Mouse (Mus musculus) ES-Bruce4 (cell line): ENCODE measurements at regions not wholly inside any gene's neighbourhood (a gene's known extent, or its start where the extent isn't known, plus 50 kb on each side); places are given as distances from the start of the nearest gene placed in this dataset.
"Not testable (repeated sequence)": the region's sequence is repeated elsewhere in the genome, so short reads cannot be mapped to it uniquely, and the experiment has no call there.

Experiments used
- H3K27ac ChIP-seq: 2 replicates; pipeline ENCODE4 v1.5.1; 2012; ENCODE audit warnings: low read length, inconsistent platforms; ENCODE audit not compliant: insufficient read depth
- H3K27me3 ChIP-seq: 2 replicates; pipeline ENCODE4 v1.6.1; 2012; ENCODE audit warnings: mild to moderate bottlenecking, low read length, inconsistent platforms; ENCODE audit not compliant: control insufficient read depth, poor library complexity, insufficient read depth, severe bottlenecking
- H3K36me3 ChIP-seq: 2 replicates; pipeline ENCODE4 v1.6.1; 2012; ENCODE audit warnings: inconsistent platforms, mild to moderate bottlenecking, low read length, moderate library complexity; ENCODE audit not compliant: control insufficient read depth, poor library complexity, insufficient read depth, severe bottlenecking
- H3K4me1 ChIP-seq: one replicate; pipeline ENCODE4 v1.8.1; 2011; ENCODE audit warnings: low read length; ENCODE audit not compliant: control insufficient read depth, insufficient read depth
- H3K4me3 ChIP-seq: 2 replicates; pipeline ENCODE4 v1.5.1; 2011; ENCODE audit warnings: low read depth, mild to moderate bottlenecking, low read length
- H3K9ac ChIP-seq: 2 replicates; pipeline ENCODE4 v1.6.1; 2012; ENCODE audit warnings: low read depth, mild to moderate bottlenecking, inconsistent platforms; ENCODE audit not compliant: poor library complexity, severe bottlenecking
- H3K9me3 ChIP-seq: replicated peaks from 2 replicates; pipeline ENCODE4 v1.6.1; 2012; ENCODE audit warnings: mild to moderate bottlenecking, low read length, inconsistent platforms; ENCODE audit not compliant: control insufficient read depth, poor library complexity, insufficient read depth, severe bottlenecking
- CTCF ChIP-seq: IDR thresholded peaks from one replicate; pipeline ENCODE4 v1.8.1; 2011; ENCODE audit warnings: low read depth, low read length
- EP300 ChIP-seq: IDR thresholded peaks from 2 replicates; pipeline ENCODE4 v1.6.1; 2011; ENCODE audit warnings: low read depth, low read length; ENCODE audit not compliant: insufficient read depth
- POLR2A ChIP-seq: IDR thresholded peaks from one replicate; pipeline ENCODE4 v1.8.1; 2011; ENCODE audit warnings: low read length; ENCODE audit not compliant: insufficient read depth

- no peaks in the 10 kb centered on the region for H3K4me1 ChIP-seq
- TF ChIP-seq EP300: no peak
- TF ChIP-seq CTCF: no peak
- TF ChIP-seq POLR2A: no peak
- H3K9me3 ChIP-seq: peaks cover 10% of the 10 kb centered on the region
- H3K4me3 ChIP-seq: no peak overlapping the region
- no peaks in the 10 kb centered on the region for H3K36me3 ChIP-seq
- no peak overlapping the region for H3K27ac ChIP-seq
- no peaks in the 10 kb centered on the region; the same call in 1 of the 2 replicates for H3K27me3 ChIP-seq
- H3K9ac ChIP-seq: no peak overlapping the region
These were observed 84.1 kb upstream of the Thsd7a start for GRCm38 (mm10) chr6:12833358-12833757.

DNA sequence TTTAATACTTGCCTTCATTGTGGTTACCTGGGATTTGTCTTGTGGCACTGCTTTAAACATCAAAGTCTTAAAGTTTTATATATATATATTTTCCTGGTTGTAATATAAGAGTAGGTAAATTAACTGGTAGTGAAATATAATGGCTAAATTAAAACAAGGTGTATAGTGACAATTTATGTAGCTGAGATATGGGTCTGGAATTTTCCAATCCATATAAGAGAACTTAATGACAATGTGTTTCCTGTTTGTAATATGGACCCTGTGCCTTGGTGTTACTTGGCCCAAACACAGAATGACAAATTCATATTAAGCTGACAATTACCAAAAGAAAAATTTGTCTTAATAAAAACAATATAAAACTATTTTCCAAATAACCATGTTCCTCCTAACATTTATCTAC, 82.7 kb upstream of the Thsd7a start:
- Histone ChIP-seq H3K27ac (no peak overlapping the region), H3K4me3 (no peak overlapping the region), H3K27me3 (no peaks in the 10 kb centered on the region; the same call in 1 of the 2 replicates), H3K9ac (no peak overlapping the region), H3K9me3 (peaks cover 10% of the 10 kb centered on the region), H3K4me1 (no peaks in the 10 kb centered on the region), H3K36me3 (no peaks in the 10 kb centered on the region)
- no peak for TF ChIP-seq POLR2A
- no peak for TF ChIP-seq CTCF
- no peak for TF ChIP-seq EP300

GRCm38 (mm10) chr6:12831485-12831884, 82.3 kb upstream of the Thsd7a start:
- Histone ChIP-seq H3K36me3 (no peaks in the 10 kb centered on the region), H3K9ac (no peak overlapping the region), H3K4me3 (no peak overlapping the region), H3K9me3 (peaks cover 10% of the 10 kb centered on the region), H3K27ac (no peak overlapping the region), H3K4me1 (no peaks in the 10 kb centered on the region), H3K27me3 (no peaks in the 10 kb centered on the region; the same call in 1 of the 2 replicates)
- TF ChIP-seq POLR2A: no peak
- no peak for TF ChIP-seq EP300
- no peak for TF ChIP-seq CTCF

- Histone ChIP-seq H3K9ac (no peak overlapping the region), H3K4me3 (no peak overlapping the region), H3K36me3 (no peaks in the 10 kb centered on the region), H3K9me3 (0 out of 2 replicates have a peak, but pooled peaks cover 4% of the 10 kb centered on the region), H3K27me3 (no peaks in the 10 kb centered on the region), H3K4me1 (no peaks in the 10 kb centered on the region), H3K27ac (no peak overlapping the region)
- TF ChIP-seq CTCF (no peak), POLR2A (no peak), EP300 (no peak)
These were observed 78.5 kb upstream of the Thsd7a start for GRCm38 (mm10) chr6:12827745-12828144.

GRCm38 (mm10) chr6:12814972-12815770, 66.0 kb upstream of the Thsd7a start:
- TF ChIP-seq EP300 (no peak), POLR2A (no peak), CTCF (no peak)
- no peaks in the 10 kb centered on the region for H3K4me1 ChIP-seq

GRCm38 (mm10) chr6:12813781-12814180, 64.6 kb upstream of the Thsd7a start:
- 0 out of 2 replicates have a peak, but pooled peaks have one; percentile 24 for TF ChIP-seq EP300
- H3K27me3 ChIP-seq, H3K9ac ChIP-seq: not testable (repeated sequence)

More at GRCm38 (mm10) chr6:12814972-12815770, 66.0 kb upstream of the Thsd7a start:
- Histone ChIP-seq H3K9ac (no peak overlapping the region), H3K27me3 (no peaks in the 10 kb centered on the region), H3K27ac (peak overlapping the region; percentile 72), H3K36me3 (no peaks in the 10 kb centered on the region), H3K9me3 (peaks cover 9% of the 10 kb centered on the region), H3K4me3 (no peak overlapping the region)

More at GRCm38 (mm10) chr6:12813781-12814180, 64.6 kb upstream of the Thsd7a start:
- H3K4me1 ChIP-seq, H3K36me3 ChIP-seq, H3K27ac ChIP-seq, H3K4me3 ChIP-seq, H3K9me3 ChIP-seq: not testable (repeated sequence)
